Mouse (Mus musculus) MEL (cell line): ENCODE data around the gene Prickle4. TPM values are rescaled to one million over a fixed set of nuclear protein-coding genes. Genes with fewer than 3 reads are reported as not detected.

Source experiments
- DNase-seq: peaks from one replicate; pipeline ENCODE4 v3.0.0; 2011; ENCODE audit warnings: low read depth, low spot score
- H3K27ac ChIP-seq: 2 replicates; pipeline ENCODE4 v1.5.1; 2012; ENCODE audit warnings: low read depth, mild to moderate bottlenecking, control low read depth, low read length, moderate library complexity; ENCODE audit not compliant: control insufficient read depth
- H3K27me3 ChIP-seq, 2 experiments: fragments of 150-350 bp in 1 of 2; sonication (generic) in 1 of 2; 2 replicates each; pipeline ENCODE4 v1.6.1; 2012; ENCODE audit warnings: low read length in 2 of 2, mild to moderate bottlenecking in 2 of 2, improper control_type of control experiment in 1 of 2, moderate library complexity in 1 of 2; ENCODE audit not compliant: insufficient read depth in 2 of 2, control insufficient read depth in 1 of 2
- H3K36me3 ChIP-seq, 2 experiments: 2 replicates each; pipeline ENCODE4 v1.6.1; 2012 to 2014; ENCODE audit warnings: low read length in 2 of 2, improper control_type of control experiment in 1 of 2, inconsistent platforms in 1 of 2, mild to moderate bottlenecking in 1 of 2; ENCODE audit not compliant: insufficient read depth in 2 of 2, control insufficient read depth in 1 of 2
- H3K4me1 ChIP-seq, 2 experiments: fragments of 150-350 bp in 1 of 2; sonication (generic) in 1 of 2; 2 replicates each; pipeline ENCODE4 v1.6.1; 2012; ENCODE audit warnings: low read length in 2 of 2, improper control_type of control experiment in 1 of 2, mild to moderate bottlenecking in 1 of 2; ENCODE audit not compliant: insufficient read depth in 2 of 2, control insufficient read depth in 1 of 2
- H3K4me3 ChIP-seq, 2 experiments: fragments of 150-350 bp in 1 of 2; sonication (generic) in 1 of 2; 2 replicates each; pipeline ENCODE4 v1.5.1; 2012; ENCODE audit warnings: low read depth in 2 of 2, low read length in 2 of 2, mild to moderate bottlenecking in 2 of 2, moderate library complexity in 2 of 2, control low read depth in 1 of 2, improper control_type of control experiment in 1 of 2; ENCODE audit not compliant: control insufficient read depth in 1 of 2, insufficient read depth in 1 of 2
- H3K79me2 ChIP-seq: 2 replicates; pipeline ENCODE4 v1.6.1; 2012; ENCODE audit warnings: mild to moderate bottlenecking, low read length, moderate library complexity; ENCODE audit not compliant: control insufficient read depth, poor library complexity, insufficient read depth
- H3K9ac ChIP-seq: 2 replicates; pipeline ENCODE4 v1.6.1; 2012; ENCODE audit warnings: low read depth, mild to moderate bottlenecking, control low read depth, low read length, moderate library complexity; ENCODE audit not compliant: control insufficient read depth, poor library complexity, severe bottlenecking
- H3K9me3 ChIP-seq: fragments of 150-350 bp; sonication (generic); replicated peaks from 2 replicates; pipeline ENCODE4 v1.6.1; 2012; ENCODE audit warnings: mild to moderate bottlenecking, low read length, improper control_type of control experiment, moderate library complexity; ENCODE audit not compliant: insufficient read depth
- CHD2 ChIP-seq: IDR thresholded peaks from 2 replicates; pipeline ENCODE4 v1.6.1; 2011; ENCODE audit warnings: low read length, improper control_type of control experiment
- CTCF ChIP-seq, 3 experiments: IDR thresholded peaks in 2 of 3; conservative IDR thresholded peaks in 1 of 3; 2 replicates each; pipeline ENCODE4 v1.5.1; 2011 to 2012; ENCODE audit warnings: low read length in 3 of 3, low read depth in 2 of 3, mild to moderate bottlenecking in 2 of 3, improper control_type of control experiment in 1 of 3, inconsistent platforms in 1 of 3, mixed read lengths in 1 of 3, moderate library complexity in 1 of 3; ENCODE audit not compliant: control insufficient read depth in 1 of 3, insufficient read depth in 1 of 3, poor library complexity in 1 of 3, severe bottlenecking in 1 of 3
- E2F4 ChIP-seq: IDR thresholded peaks from 2 replicates; pipeline ENCODE4 v1.6.1; 2011; ENCODE audit warnings: low read depth, low read length, improper control_type of control experiment, borderline replicate concordance
- ELF1 ChIP-seq: IDR thresholded peaks from 2 replicates; pipeline ENCODE4 v1.6.1; 2014; ENCODE audit warnings: low read depth, mild to moderate bottlenecking, inconsistent platforms, low read length, improper control_type of control experiment, moderate library complexity
- ETS1 ChIP-seq: IDR thresholded peaks from 2 replicates; pipeline ENCODE4 v1.6.1; 2012; ENCODE audit warnings: low read depth, mild to moderate bottlenecking, inconsistent platforms, low read length, improper control_type of control experiment, moderate library complexity
- GATA1 ChIP-seq: IDR thresholded peaks from 2 replicates; pipeline ENCODE4 v1.6.1; 2011; ENCODE audit warnings: low read depth, low read length, improper control_type of control experiment
- JUND ChIP-seq: IDR thresholded peaks from 2 replicates; pipeline ENCODE4 v1.6.1; 2011; ENCODE audit warnings: low read depth, mild to moderate bottlenecking, improper control_type of control experiment, low read length
- KAT2A ChIP-seq: conservative IDR thresholded peaks from 2 replicates; pipeline ENCODE4 v1.6.1; 2012; ENCODE audit warnings: low read depth, low read length, improper control_type of control experiment, inconsistent platforms
- MAX ChIP-seq: IDR thresholded peaks from 2 replicates; pipeline ENCODE4 v1.6.1; 2011; ENCODE audit warnings: low read length, improper control_type of control experiment
- MXI1 ChIP-seq: IDR thresholded peaks from 2 replicates; pipeline ENCODE4 v1.6.1; 2011; ENCODE audit warnings: mild to moderate bottlenecking, low read depth, low read length, improper control_type of control experiment
- POLR2A ChIP-seq, 2 experiments: IDR thresholded peaks; 2 replicates each; pipeline ENCODE4 v1.6.1; 2011 to 2012; ENCODE audit warnings: low read length in 2 of 2, mild to moderate bottlenecking in 2 of 2, control low read depth in 1 of 2, improper control_type of control experiment in 1 of 2, low read depth in 1 of 2, moderate library complexity in 1 of 2; ENCODE audit not compliant: control insufficient read depth in 1 of 2, insufficient read depth in 1 of 2, poor library complexity in 1 of 2
- POLR2AphosphoS2 ChIP-seq: IDR thresholded peaks from 2 replicates; pipeline ENCODE4 v1.6.1; 2011; ENCODE audit warnings: low read length, improper control_type of control experiment
- POLR2AphosphoS5 ChIP-seq: IDR thresholded peaks from 2 replicates; pipeline ENCODE4 v1.6.1; 2012; ENCODE audit warnings: low read depth, borderline replicate concordance, mild to moderate bottlenecking, inconsistent platforms, low read length, moderate library complexity, mixed read lengths
- RAD21 ChIP-seq: IDR thresholded peaks from 2 replicates; pipeline ENCODE4 v1.6.1; 2011; ENCODE audit warnings: mild to moderate bottlenecking, low read depth, low read length, improper control_type of control experiment
- RCOR1 ChIP-seq: IDR thresholded peaks from 2 replicates; pipeline ENCODE4 v1.6.1; 2012; ENCODE audit warnings: low read depth, mild to moderate bottlenecking, inconsistent platforms, low read length, improper control_type of control experiment
- SIN3A ChIP-seq: IDR thresholded peaks from 2 replicates; pipeline ENCODE4 v1.6.1; 2012; ENCODE audit warnings: low read length, improper control_type of control experiment, inconsistent platforms
- SMC3 ChIP-seq: IDR thresholded peaks from 2 replicates; pipeline ENCODE4 v1.6.1; 2011; ENCODE audit warnings: low read depth, low read length, improper control_type of control experiment
- TAL1 ChIP-seq: IDR thresholded peaks from 2 replicates; pipeline ENCODE4 v1.6.1; 2012; ENCODE audit warnings: mild to moderate bottlenecking, inconsistent platforms, low read length, moderate library complexity, mixed read lengths
- USF1 ChIP-seq: IDR thresholded peaks from 2 replicates; pipeline ENCODE4 v1.6.1; 2014; ENCODE audit warnings: low read depth, mild to moderate bottlenecking, inconsistent platforms, low read length, improper control_type of control experiment, moderate library complexity
- USF2 ChIP-seq, 2 experiments: IDR thresholded peaks; 2 replicates each; pipeline ENCODE4 v1.6.1; 2011 to 2012; ENCODE audit warnings: improper control_type of control experiment in 2 of 2, low read length in 2 of 2, borderline replicate concordance in 1 of 2, inconsistent platforms in 1 of 2, low read depth in 1 of 2, mild to moderate bottlenecking in 1 of 2; ENCODE audit not compliant: insufficient read depth in 1 of 2
- ZKSCAN1 ChIP-seq: IDR thresholded peaks from 2 replicates; pipeline ENCODE4 v1.6.1; 2012; ENCODE audit warnings: low read depth, mild to moderate bottlenecking, inconsistent platforms, low read length, improper control_type of control experiment, moderate library complexity
- polyA plus RNA-seq, 2 experiments: library from polyadenylated mRNA; stranded (reverse) in 1 of 2; unstranded in 1 of 2; fragments of >175 nt in 1 of 2; fragments of >200 nt in 1 of 2; gene quantifications; 2 replicates each; pipeline versions ENCODE4 v1.2.1 to v1.2.4; 2012; ENCODE audit warnings: low replicate concordance in 2 of 2, low read depth in 1 of 2; ENCODE audit not compliant: insufficient read length in 2 of 2, insufficient read depth in 1 of 2, missing spikeins in 1 of 2
- total RNA-seq: library from RNA; depleted of rRNA; stranded (reverse); fragments of 300-350 nt; gene quantifications from 2 replicates; pipeline ENCODE4 v1.2.3, GENCODE M21; 2012

Prickle4 gene
- total and polyA plus RNA-seq, 3 experiments = 0.23 to 4.3 TPM; not detected in 1

- TF ChIP-seq KAT2A = no peak
Observed at GRCm38 (mm10) chr17:47721183-47721582, 26.6 kb upstream of the Prickle4 start (continued).

GRCm38 (mm10) chr17:47715037-47715436 is 20.5 kb upstream of the Prickle4 start:
- H3K4me3 ChIP-seq = no peak overlapping the region
- no peak for DNase-seq
- H3K9ac ChIP-seq = no peak overlapping the region
- TF ChIP-seq SIN3A = no peak
- no peak for TF ChIP-seq USF1
- TF ChIP-seq MAX = no peak
- TF ChIP-seq RAD21 = no peak
- no peak for TF ChIP-seq USF2 (IDR thresholded peaks at IDR 0.05; ENCODE audit: borderline replicate concordance in 1 of 2, insufficient read depth in 1 of 2, low read depth in 1 of 2, low read length in 2 of 2)
- no peak for TF ChIP-seq POLR2AphosphoS5
- no peak for TF ChIP-seq JUND
- TF ChIP-seq ELF1 = no peak
- TF ChIP-seq E2F4 = no peak
- no peak for TF ChIP-seq SMC3
- TF ChIP-seq, all 39 proteins: peak for 0
- no peaks in the 10 kb centered on the region for H3K9me3 ChIP-seq
- H3K36me3 ChIP-seq = peaks cover 0 to 5% of the 10 kb centered on the region in 2 experiments; a peak in 2 of 4 replicates
- peaks cover 6 to 7% of the 10 kb centered on the region in 2 experiments for H3K27me3 ChIP-seq
- H3K79me2 ChIP-seq = no peaks in the 10 kb centered on the region
- H3K27ac ChIP-seq = no peak overlapping the region
- peaks cover 0 to 6% of the 10 kb centered on the region in 2 experiments; a peak in 3 of 4 replicates for H3K4me1 ChIP-seq

GRCm38 (mm10) chr17:47712889-47713571 is 18.5 kb upstream of the Prickle4 start:
- Histone ChIP-seq H3K9me3 (no peaks in the 10 kb centered on the region), H3K27me3 (peaks cover 6 to 7% of the 10 kb centered on the region in 2 experiments), H3K36me3 (peaks cover 0 to 5% of the 10 kb centered on the region in 2 experiments; a peak in 2 of 4 replicates), H3K79me2 (no peaks in the 10 kb centered on the region), H3K27ac (no peak overlapping the region), H3K9ac (no peak overlapping the region), H3K4me3 (no peak overlapping the region), H3K4me1 (peaks cover 0 to 7% of the 10 kb centered on the region in 2 experiments; a peak in 3 of 4 replicates)
- DNase-seq = no peak
- no peak for TF ChIP-seq POLR2AphosphoS2
- no peak for TF ChIP-seq CTCF (IDR thresholded peaks at IDR 0.05 in 2 of 3, conservative IDR thresholded peaks at IDR 0.05 in 1 of 3; ENCODE audit: control insufficient read depth in 1 of 3, insufficient read depth in 1 of 3, low read depth in 2 of 3, low read length in 3 of 3, poor library complexity in 1 of 3, severe bottlenecking in 1 of 3)
- TF ChIP-seq ELF1 = no peak
- no peak for TF ChIP-seq POLR2A (IDR thresholded peaks at IDR 0.05; ENCODE audit: control insufficient read depth in 1 of 2, insufficient read depth in 1 of 2, low read depth in 1 of 2, low read length in 2 of 2, poor library complexity in 1 of 2)
- no peak for TF ChIP-seq CHD2
- no peak for TF ChIP-seq MAX
- no peak for TF ChIP-seq RCOR1
- TF ChIP-seq ZKSCAN1 = no peak
- no peak for TF ChIP-seq GATA1
- no peak for TF ChIP-seq MXI1
- no peak for TF ChIP-seq TAL1
- TF ChIP-seq ETS1 = no peak
- no peak for TF ChIP-seq KAT2A
- TF ChIP-seq SMC3 = no peak
